Mouse (Mus musculus) neural tube, embryonic 12.5 days (tissue): Measurements from ENCODE around the gene Dusp7. TPM values are rescaled to one million over a fixed set of nuclear protein-coding genes. Genes with fewer than 3 reads are reported as not detected.

Experiments used
- ATAC-seq: fragments of 200-750 bp; cut with Nextera tagmentation; 2 replicates; pipeline ENCODE4 v1.8.0; 2017; ENCODE audit warnings: low read depth, mild to moderate bottlenecking, moderate TSS enrichment, moderate library complexity; ENCODE audit not compliant: low FRiP score
- H3K27ac ChIP-seq: fragments of 300-500 bp; sonication (generic); 2 replicates; pipeline ENCODE4 v1.5.1; 2016
- H3K27me3 ChIP-seq: fragments of 300-500 bp; sonication (generic); replicated peaks from 2 replicates; pipeline ENCODE4 v1.6.1; 2016; ENCODE audit warnings: mild to moderate bottlenecking
- H3K36me3 ChIP-seq: fragments of 300-500 bp; sonication (generic); 2 replicates; pipeline ENCODE4 v1.6.1; 2016; ENCODE audit warnings: mild to moderate bottlenecking
- H3K4me1 ChIP-seq: fragments of 300-500 bp; sonication (generic); 2 replicates; pipeline ENCODE4 v1.6.1; 2016
- H3K4me2 ChIP-seq: fragments of 300-500 bp; sonication (generic); replicated peaks from 2 replicates; pipeline ENCODE4 v1.6.1; 2016; ENCODE audit warnings: mild to moderate bottlenecking
- H3K4me3 ChIP-seq: fragments of 300-500 bp; sonication (generic); 2 replicates; pipeline ENCODE4 v1.5.1; 2016
- H3K9ac ChIP-seq: fragments of 300-500 bp; sonication (generic); 2 replicates; pipeline ENCODE4 v1.6.1; 2016; ENCODE audit warnings: mild to moderate bottlenecking
- H3K9me3 ChIP-seq: fragments of 300-500 bp; sonication (generic); 2 replicates; pipeline ENCODE4 v1.6.1; 2016; ENCODE audit warnings: mild to moderate bottlenecking
- WGBS: fragments of 180-500 bp; shearing (Covaris S2); methylation state at CpG from one replicate; pipeline ENCODE4 v1.1.7; 2016; 5-methylcytosine and 5-hydroxymethylcytosine counted together
- polyA plus RNA-seq: library from polyadenylated mRNA; unstranded; fragments of >200 nt; fragmentation: Nextera tagmentation; extraction: Ambion mirVana; gene quantifications from 2 replicates; pipeline ENCODE4 v1.2.1, GENCODE M21; 2016

Dusp7 gene
- polyA plus RNA-seq, 1 experiment from 2014 or later, result 21.3 TPM

DNA sequence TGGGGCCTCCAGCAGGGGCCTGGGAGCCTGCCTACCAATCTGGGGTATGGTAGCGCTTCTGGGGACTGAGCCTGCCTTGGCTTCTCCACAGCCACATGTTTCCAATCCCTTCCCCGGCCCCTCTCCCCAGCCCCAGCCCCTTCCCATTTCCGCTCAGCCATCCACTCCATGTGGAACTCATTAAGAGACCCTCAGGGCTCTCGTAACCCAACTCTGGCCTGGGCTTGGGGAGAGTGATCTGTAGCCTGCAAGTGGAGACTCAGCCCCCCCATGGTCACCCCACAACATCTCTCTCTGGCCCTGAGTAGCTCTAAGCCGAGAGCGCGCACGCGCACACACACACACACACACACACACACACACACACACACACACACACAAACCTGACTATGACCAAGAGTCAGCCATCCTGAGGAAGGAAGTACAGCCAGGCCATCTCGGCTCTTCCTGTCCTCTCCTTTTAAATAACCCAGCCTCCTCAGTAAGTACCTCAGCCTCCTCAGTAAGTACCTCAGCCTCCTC lies 12.0 kb upstream of the Dusp7 start:
- H3K4me2 ChIP-seq, result no peak overlapping the region
- no peaks in the 10 kb centered on the region for H3K9me3 ChIP-seq
- H3K36me3 ChIP-seq, result no peaks in the 10 kb centered on the region
- no peak for ATAC-seq
- no peaks in the 10 kb centered on the region for H3K27me3 ChIP-seq
- peaks cover 11% of the 10 kb centered on the region; the same call in 1 of the 2 replicates for H3K4me1 ChIP-seq
- 73% methylated on average over 10 of the region's 10 CpGs for WGBS
- no peak overlapping the region for H3K27ac ChIP-seq
- H3K4me3 ChIP-seq, result no peak overlapping the region
- no peak overlapping the region for H3K9ac ChIP-seq

DNA sequence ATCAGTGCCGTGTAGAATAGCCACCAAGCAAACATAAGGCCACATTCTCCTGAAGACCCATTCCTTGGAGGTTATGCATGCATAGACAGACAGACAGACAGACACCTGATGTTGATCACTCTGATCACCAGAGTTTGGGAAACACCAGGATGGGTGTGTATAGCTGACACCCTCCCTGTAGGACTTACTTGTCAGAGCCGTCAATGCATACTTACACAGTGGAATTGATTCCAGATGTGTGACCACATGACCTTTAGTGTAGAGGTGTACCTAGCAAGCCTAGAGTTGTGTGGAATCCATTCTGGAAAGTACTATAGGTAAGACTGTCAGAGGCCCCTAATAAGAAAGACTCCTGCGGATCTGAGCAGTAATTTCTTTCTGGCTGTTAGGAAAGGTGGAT lies 11.3 kb upstream of the Dusp7 start:
- Histone ChIP-seq H3K9ac (no peak overlapping the region), H3K27ac (no peak overlapping the region), H3K36me3 (no peaks in the 10 kb centered on the region), H3K9me3 (no peaks in the 10 kb centered on the region), H3K4me1 (peaks cover 11% of the 10 kb centered on the region; the same call in 1 of the 2 replicates), H3K4me2 (no peak overlapping the region), H3K27me3 (no peaks in the 10 kb centered on the region), H3K4me3 (no peak overlapping the region)
- 80% methylated on average over 3 of the region's 3 CpGs for WGBS
- ATAC-seq, result no peak

DNA sequence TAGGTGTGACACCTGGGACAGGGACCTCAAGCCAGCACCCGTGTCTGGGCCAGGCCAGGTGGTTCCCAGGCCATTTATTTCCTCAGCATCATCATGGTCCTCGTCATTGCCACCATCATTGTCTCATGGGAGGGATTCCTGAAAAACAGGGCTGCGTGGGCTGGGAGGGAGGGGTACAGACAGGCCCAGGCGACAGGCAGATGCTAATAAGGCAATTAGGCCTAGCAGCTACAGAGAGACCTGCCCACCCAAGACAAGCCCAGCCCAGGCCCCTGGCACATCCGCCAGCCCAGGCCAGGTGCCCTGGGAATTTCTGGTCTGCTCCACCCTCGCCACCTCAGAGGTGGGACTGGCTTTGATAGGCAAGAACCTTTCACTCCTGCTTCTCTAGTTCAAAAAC lies 9.1 kb upstream of the Dusp7 start:
- no peak overlapping the region for H3K4me3 ChIP-seq
- no peaks in the 10 kb centered on the region for H3K36me3 ChIP-seq
- 55% methylated on average over 6 of the region's 6 CpGs for WGBS
- H3K4me1 ChIP-seq, result peaks cover 11% of the 10 kb centered on the region; the same call in 1 of the 2 replicates
- no peak overlapping the region for H3K27ac ChIP-seq
- H3K27me3 ChIP-seq, result no peaks in the 10 kb centered on the region
- H3K9ac ChIP-seq, result no peak overlapping the region
- H3K9me3 ChIP-seq, result no peaks in the 10 kb centered on the region
- ATAC-seq, result no peak
- no peak overlapping the region for H3K4me2 ChIP-seq

DNA sequence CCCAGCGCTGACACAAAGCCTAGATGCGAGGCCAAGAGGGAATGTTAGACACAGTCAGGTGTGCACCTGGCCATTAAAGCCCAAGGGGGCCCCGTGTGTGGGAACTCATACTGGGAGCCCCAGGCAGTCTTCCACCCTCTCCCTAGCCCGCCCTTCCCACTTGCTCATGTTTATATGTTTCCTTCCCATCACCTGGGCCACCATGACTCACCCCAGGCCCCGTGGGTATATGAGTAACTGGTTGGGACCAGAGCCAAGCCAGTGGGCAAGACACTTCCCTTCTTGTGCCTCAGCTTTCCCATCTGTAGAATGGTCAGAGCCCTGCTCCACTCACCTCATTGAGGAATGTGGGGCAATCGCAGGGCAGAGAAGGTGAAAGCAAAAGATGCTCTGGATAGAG lies 7.3 kb upstream of the Dusp7 start:
- no peak overlapping the region for H3K9ac ChIP-seq
- no peaks in the 10 kb centered on the region for H3K36me3 ChIP-seq
- H3K4me1 ChIP-seq, result peaks cover 6% of the 10 kb centered on the region; the same call in 1 of the 2 replicates
- H3K9me3 ChIP-seq, result no peaks in the 10 kb centered on the region
- no peak overlapping the region for H3K4me2 ChIP-seq
- no peak overlapping the region for H3K27ac ChIP-seq
- ATAC-seq, result no peak
- 87% methylated on average over 6 of the region's 6 CpGs for WGBS
- no peaks in the 10 kb centered on the region for H3K27me3 ChIP-seq
- no peak overlapping the region for H3K4me3 ChIP-seq

DNA sequence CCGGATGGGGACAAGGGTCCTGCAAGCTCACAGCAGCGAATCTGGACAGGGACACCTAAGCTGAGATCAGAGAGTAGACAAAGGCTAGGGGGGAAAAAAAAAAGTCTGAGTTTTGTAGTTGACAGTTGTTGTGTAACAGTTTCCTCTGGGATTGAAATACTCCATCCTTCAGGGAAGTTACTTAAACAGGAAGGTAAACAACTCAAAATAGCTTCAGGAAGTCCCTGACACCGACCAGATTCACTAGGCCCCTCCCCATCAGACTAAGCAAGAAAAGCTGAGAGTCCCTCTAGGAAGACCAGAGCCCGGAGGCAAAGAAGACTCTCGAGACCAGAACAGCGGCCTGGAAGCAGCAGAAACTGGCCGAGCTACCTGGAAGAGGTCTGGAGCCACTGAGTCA lies 3.1 kb upstream of the Dusp7 start:
- Histone ChIP-seq H3K27me3 (no peaks in the 10 kb centered on the region), H3K36me3 (no peaks in the 10 kb centered on the region), H3K27ac (no peak overlapping the region), H3K4me3 (no peak overlapping the region), H3K4me1 (peaks cover 11% of the 10 kb centered on the region), H3K9ac (no peak overlapping the region), H3K4me2 (no peak overlapping the region), H3K9me3 (no peaks in the 10 kb centered on the region)
- no peak for ATAC-seq
- 74% methylated on average over 7 of the region's 7 CpGs for WGBS

DNA sequence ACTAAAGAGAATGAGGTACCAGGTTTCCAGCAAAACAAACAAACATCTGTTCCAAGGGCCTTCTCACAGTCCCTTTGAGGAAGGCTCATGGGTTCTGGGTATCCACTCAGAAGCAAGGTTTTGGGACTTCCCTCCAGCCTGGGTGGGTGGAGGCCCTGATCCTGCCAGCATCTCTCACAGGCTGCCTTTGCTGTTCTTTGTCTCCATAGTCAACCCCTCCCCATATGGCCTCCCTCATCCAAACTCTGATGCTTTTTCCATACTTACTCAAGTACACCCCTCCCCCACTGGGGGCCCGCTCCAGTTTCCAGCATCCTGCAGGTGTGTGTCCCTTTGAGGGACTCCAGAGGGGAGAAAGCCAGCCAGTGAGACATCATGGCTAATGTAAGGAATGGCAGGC lies 2.2 kb upstream of the Dusp7 start:
- Histone ChIP-seq H3K27ac (no peak overlapping the region), H3K4me3 (no peak overlapping the region)
- 50% methylated on average over 1 of the region's 1 CpGs for WGBS

DNA sequence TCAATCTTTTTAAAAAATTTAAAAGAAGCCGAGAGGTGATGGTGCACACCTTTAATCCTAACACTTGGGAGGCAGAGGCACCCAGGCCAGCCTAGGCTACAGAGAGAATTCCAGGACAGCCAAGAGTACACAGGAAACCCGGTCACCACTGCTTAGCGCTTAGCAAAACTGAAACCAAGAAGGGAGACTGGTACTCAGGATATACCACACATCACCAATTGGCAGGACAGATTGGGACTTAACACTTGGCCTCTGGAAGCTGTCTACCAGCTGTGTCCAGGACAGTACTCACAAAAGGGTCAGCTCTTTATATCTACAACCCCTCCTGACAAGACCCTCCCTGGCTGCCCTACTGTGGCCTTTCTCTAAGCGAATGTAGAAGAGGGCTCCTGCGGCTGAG lies 1.4 kb upstream of the Dusp7 start:
- peak overlapping the region; percentile 54 for H3K9ac ChIP-seq
- peak overlapping the region; percentile 77 for H3K4me2 ChIP-seq
- ATAC-seq, result peak; percentile 1; the same call in 1 of the 2 replicates
- no peaks in the 10 kb centered on the region for H3K27me3 ChIP-seq
- H3K4me1 ChIP-seq, result peaks cover 28% of the 10 kb centered on the region
- peak overlapping the region; percentile 87 for H3K4me3 ChIP-seq
- H3K36me3 ChIP-seq, result peaks cover 7% of the 10 kb centered on the region; the same call in 1 of the 2 replicates
- 23% methylated on average over 5 of the region's 5 CpGs for WGBS
- no peak overlapping the region; the same call in 1 of the 2 replicates for H3K27ac ChIP-seq
- H3K9me3 ChIP-seq, result no peaks in the 10 kb centered on the region

More for the DNA sequence above, 2.2 kb upstream of the Dusp7 start:
- Histone ChIP-seq H3K27me3 (no peaks in the 10 kb centered on the region), H3K9me3 (no peaks in the 10 kb centered on the region), H3K4me2 (no peak overlapping the region), H3K4me1 (peaks cover 20% of the 10 kb centered on the region), H3K36me3 (peaks cover 7% of the 10 kb centered on the region; the same call in 1 of the 2 replicates), H3K9ac (no peak overlapping the region)
- no peak for ATAC-seq

DNA sequence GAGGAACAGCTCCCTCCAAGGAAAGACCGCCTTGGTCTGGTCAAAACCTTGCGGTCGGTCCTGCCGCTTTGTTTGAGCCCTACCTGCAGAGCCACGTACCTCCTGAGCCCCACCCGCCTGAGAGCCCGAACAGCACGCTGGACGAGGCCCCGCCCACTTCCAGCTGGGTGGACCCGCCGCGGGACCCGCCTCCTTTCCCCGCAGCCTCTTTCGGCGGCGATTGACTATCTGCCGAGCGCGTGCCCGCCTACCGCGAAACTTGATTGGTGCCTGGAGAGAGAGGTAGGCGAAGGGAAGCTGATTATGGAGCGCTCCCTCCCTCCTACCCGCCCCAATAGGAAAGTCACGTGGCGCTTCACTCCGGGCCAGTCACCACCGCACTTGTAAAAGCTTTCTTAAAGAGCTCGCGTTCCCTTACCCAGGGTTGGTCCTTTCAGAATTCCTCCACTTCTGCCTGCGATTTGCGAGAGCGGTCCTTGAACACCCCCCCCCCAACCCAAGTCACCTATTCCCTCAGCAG lies 780 bp upstream of the Dusp7 start:
- under 1% methylated on average over 36 of the region's 36 CpGs for WGBS
- Histone ChIP-seq H3K4me3 (peak overlapping the region; percentile 87), H3K4me1 (peaks cover 33% of the 10 kb centered on the region), H3K4me2 (peak overlapping the region; percentile 77), H3K36me3 (peaks cover 12% of the 10 kb centered on the region), H3K9me3 (no peaks in the 10 kb centered on the region), H3K27me3 (no peaks in the 10 kb centered on the region), H3K27ac (peak overlapping the region; percentile 76), H3K9ac (peak overlapping the region; percentile 89)
- ATAC-seq, result peak; percentile 93

DNA sequence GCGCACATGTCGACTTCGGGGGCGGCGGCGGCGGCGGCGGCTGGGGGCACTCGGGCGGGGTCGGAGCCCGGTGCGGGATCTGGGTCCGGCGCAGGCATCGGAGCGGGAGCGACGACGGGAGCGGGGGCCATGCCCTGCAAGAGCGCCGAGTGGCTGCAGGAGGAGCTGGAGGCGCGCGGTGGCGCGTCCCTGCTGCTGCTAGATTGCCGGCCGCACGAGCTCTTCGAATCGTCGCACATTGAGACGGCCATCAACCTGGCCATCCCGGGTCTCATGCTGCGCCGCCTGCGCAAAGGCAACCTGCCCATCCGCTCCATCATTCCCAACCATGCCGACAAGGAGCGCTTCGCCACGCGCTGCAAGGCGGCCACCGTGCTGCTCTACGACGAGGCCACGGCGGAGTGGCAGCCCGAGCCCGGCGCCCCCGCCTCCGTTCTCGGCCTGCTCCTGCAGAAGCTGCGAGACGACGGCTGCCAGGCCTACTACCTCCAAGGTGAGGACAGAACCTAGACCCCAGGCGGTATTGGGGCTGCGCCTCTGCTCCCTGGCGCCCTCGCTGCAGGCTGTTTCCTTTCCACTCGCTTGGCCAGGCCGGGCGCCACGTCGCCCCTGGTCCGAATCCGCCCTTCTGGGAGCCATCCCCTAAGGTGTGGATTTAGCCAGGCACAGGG lies 534 bp downstream of the Dusp7 start:
- WGBS, result under 1% methylated on average over 69 of the region's 72 CpGs
- Histone ChIP-seq H3K9me3 (no peaks in the 10 kb centered on the region), H3K27me3 (no peaks in the 10 kb centered on the region), H3K4me3 (peak overlapping the region; percentile 87), H3K36me3 (peaks cover 25% of the 10 kb centered on the region), H3K9ac (peak overlapping the region; percentile 89), H3K27ac (peak overlapping the region; percentile 76), H3K4me1 (peaks cover 33% of the 10 kb centered on the region), H3K4me2 (peak overlapping the region; percentile 77)
- peak; percentile 8; the same call in 1 of the 2 replicates for ATAC-seq

DNA sequence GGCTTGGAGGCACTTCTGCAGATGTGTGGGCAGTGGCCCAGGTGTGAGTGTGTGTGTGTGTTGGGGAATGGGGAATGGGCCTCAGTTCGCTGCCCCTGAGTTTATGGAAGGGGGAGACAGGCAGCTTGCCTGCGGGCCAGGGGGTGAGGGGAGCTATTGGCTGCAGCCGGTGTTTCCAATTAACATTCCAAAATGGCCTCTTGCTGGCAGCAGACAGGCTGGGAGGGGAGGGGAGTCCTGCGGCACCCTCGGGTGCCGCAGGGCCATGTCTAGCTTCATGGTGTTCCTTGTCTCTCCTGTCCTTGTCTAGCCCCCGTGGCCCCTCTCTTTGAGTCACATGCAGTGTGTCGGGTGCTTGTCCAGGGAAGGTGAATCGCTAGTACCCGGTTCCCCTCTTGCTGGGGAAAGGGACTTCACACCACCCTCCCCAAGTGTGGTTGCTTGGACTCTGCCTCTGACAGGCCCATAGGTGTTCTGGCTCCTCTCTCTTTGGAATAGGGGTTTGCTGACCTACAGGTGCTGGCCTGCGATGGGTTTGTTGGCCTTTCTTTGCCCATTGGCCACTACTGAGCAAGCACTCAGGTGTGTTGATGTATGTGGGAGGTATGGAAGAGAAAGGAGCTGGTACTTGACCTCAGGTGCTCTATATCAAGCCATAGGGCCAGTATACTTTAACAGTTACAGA lies 1.5 kb downstream of the Dusp7 start:
- ATAC-seq, result no peak
- Histone ChIP-seq H3K27ac (peak overlapping the region; percentile 76; the same call in 1 of the 2 replicates), H3K4me3 (peak overlapping the region; percentile 87), H3K9ac (peak overlapping the region; percentile 89), H3K36me3 (peaks cover 30% of the 10 kb centered on the region), H3K9me3 (no peaks in the 10 kb centered on the region), H3K27me3 (no peaks in the 10 kb centered on the region), H3K4me2 (peak overlapping the region; percentile 77), H3K4me1 (peaks cover 33% of the 10 kb centered on the region)
- 9% methylated on average over 11 of the region's 11 CpGs for WGBS

DNA sequence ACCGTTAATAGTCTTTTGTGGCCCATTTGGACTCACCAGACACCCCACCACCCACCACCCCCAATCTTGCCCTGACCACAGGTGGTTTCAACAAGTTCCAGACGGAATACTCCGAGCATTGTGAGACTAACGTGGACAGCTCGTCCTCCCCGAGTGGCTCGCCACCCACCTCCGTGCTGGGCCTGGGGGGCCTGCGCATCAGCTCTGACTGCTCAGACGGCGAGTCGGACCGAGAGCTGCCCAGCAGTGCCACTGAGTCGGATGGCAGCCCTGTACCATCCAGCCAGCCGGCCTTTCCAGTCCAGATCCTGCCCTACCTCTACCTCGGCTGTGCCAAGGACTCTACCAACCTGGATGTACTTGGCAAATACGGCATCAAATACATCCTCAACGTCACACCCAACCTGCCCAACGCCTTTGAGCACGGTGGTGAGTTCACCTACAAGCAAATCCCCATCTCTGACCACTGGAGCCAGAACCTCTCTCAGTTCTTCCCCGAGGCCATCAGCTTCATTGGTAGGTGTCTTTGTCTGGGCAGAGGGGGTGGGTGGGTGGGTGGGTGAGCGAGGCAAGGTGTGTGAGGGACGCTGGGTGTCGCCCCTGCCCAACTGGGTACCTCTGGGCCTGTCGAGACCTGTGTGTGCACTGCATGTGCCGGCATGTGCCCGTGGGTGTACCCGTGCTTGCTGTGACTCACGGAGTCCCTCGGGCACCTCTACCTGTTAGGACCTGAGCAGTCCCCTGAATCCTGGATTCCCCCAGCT lies 2.4 kb downstream of the Dusp7 start:
- H3K27me3 ChIP-seq, result no peaks in the 10 kb centered on the region
- no peaks in the 10 kb centered on the region for H3K9me3 ChIP-seq
- peak overlapping the region; percentile 87 for H3K4me3 ChIP-seq
- H3K9ac ChIP-seq, result peak overlapping the region; percentile 35
- no peak for ATAC-seq
- H3K36me3 ChIP-seq, result peaks cover 33% of the 10 kb centered on the region
- H3K27ac ChIP-seq, result no peak overlapping the region
- peaks cover 33% of the 10 kb centered on the region for H3K4me1 ChIP-seq
- 88% methylated on average over 30 of the region's 30 CpGs for WGBS
- peak overlapping the region; percentile 77 for H3K4me2 ChIP-seq

DNA sequence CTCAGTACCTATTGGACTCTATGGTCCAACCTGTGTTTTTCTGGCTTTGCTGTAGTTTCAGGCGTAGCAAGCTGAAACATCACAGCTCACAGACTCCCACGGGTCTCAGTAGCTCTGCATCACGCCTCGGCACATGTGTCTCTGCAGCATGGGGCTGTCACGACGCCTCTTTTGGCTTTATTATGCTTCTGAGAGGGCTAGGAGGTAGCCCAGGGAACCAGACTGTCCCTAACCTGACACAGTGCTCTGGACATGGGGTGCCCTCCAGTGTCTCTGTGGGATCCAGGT lies 2.9 kb downstream of the Dusp7 start:
- Histone ChIP-seq H3K4me3 (no peak overlapping the region), H3K4me1 (peaks cover 33% of the 10 kb centered on the region)
- no peak for ATAC-seq

More for the DNA sequence above, 2.9 kb downstream of the Dusp7 start:
- 65% methylated on average over 6 of the region's 6 CpGs for WGBS
- Histone ChIP-seq H3K9me3 (no peaks in the 10 kb centered on the region), H3K9ac (peak overlapping the region; percentile 35; the same call in 1 of the 2 replicates), H3K36me3 (peaks cover 35% of the 10 kb centered on the region), H3K27me3 (no peaks in the 10 kb centered on the region), H3K27ac (no peak overlapping the region), H3K4me2 (peak overlapping the region; percentile 77)
